Mouse (Mus musculus): ENCODE measurements around the gene Mpdu1. TPM values are rescaled to one million over a fixed set of nuclear protein-coding genes. Genes with fewer than 3 reads are reported as not detected.

Gene Mpdu1
- polyA plus RNA-seq, 1 experiment from 2014 or later: 90.4 TPM

- Histone ChIP-seq H3K27me3 (replicated peaks; ENCODE audit: control insufficient read depth, insufficient read depth, low read length) (no peaks in the 10 kb centered on the region), H3K36me3 (ENCODE audit: control insufficient read depth, insufficient read depth) (peaks cover 6% of the 10 kb centered on the region)
- WGBS: 80% methylated on average over 15 of the region's 15 CpGs
Observed at GRCm38 (mm10) chr11:69657462-69657881, 5.0 kb downstream of the Mpdu1 start.

GRCm38 (mm10) chr11:69656617-69657461 is 5.6 kb downstream of the Mpdu1 start:
- Histone ChIP-seq H3K27ac (ENCODE audit: low read length) (no peak overlapping the region), H3K9me3 (ENCODE audit: control insufficient read depth, low read length) (no peaks in the 10 kb centered on the region), H3K9ac (replicated peaks; ENCODE audit: low read depth, low read length) (no peak overlapping the region), H3K4me2 (ENCODE audit: low read length) (no peak overlapping the region), H3K4me3 (replicated peaks; ENCODE audit: low read length) (no peak overlapping the region), H3K36me3 (ENCODE audit: control insufficient read depth, insufficient read depth) (peaks cover 13% of the 10 kb centered on the region), H3K4me1 (replicated peaks; ENCODE audit: control insufficient read depth, insufficient read depth, low read length) (peaks cover 19% of the 10 kb centered on the region), H3K27me3 (replicated peaks; ENCODE audit: control insufficient read depth, insufficient read depth, low read length) (no peaks in the 10 kb centered on the region)
- WGBS: 79% methylated on average over 10 of the region's 10 CpGs
- 0 out of 2 replicates have a peak, but pooled peaks have one; percentile 24 for ATAC-seq

More at GRCm38 (mm10) chr11:69657462-69657881, 5.0 kb downstream of the Mpdu1 start:
- Histone ChIP-seq H3K4me2 (ENCODE audit: low read length) (no peak overlapping the region), H3K4me1 (replicated peaks; ENCODE audit: control insufficient read depth, insufficient read depth, low read length) (peaks cover 20% of the 10 kb centered on the region), H3K9ac (replicated peaks; ENCODE audit: low read depth, low read length) (no peak overlapping the region), H3K4me3 (replicated peaks; ENCODE audit: low read length) (no peak overlapping the region), H3K27ac (ENCODE audit: low read length) (no peak overlapping the region), H3K9me3 (ENCODE audit: control insufficient read depth, low read length) (no peaks in the 10 kb centered on the region)
- ATAC-seq: no peak

GRCm38 (mm10) chr11:69656065-69656455 is 6.4 kb downstream of the Mpdu1 start:
- H3K9ac ChIP-seq (replicated peaks; ENCODE audit: low read depth, low read length): no peak overlapping the region

GRCm38 (mm10) chr11:69655264-69656064 is 7.0 kb downstream of the Mpdu1 start, which contains the start of gene Sox15:
TSS of gene Sox15 (plus strand) at chr11:69655314.
- Histone ChIP-seq H3K27me3 (replicated peaks; ENCODE audit: control insufficient read depth, insufficient read depth, low read length) (no peaks in the 10 kb centered on the region), H3K27ac (ENCODE audit: low read length) (no peak within 1 kb of the TSS), H3K4me3 (replicated peaks; ENCODE audit: low read length) (no peak within 1 kb of the TSS), H3K9ac (replicated peaks; ENCODE audit: low read depth, low read length) (no peak within 1 kb of the TSS), H3K4me1 (replicated peaks; ENCODE audit: control insufficient read depth, insufficient read depth, low read length) (peaks cover 8% of the 10 kb centered on the region; the same call in 1 of the 2 replicates), H3K4me2 (ENCODE audit: low read length) (no peak within 1 kb of the TSS), H3K9me3 (ENCODE audit: control insufficient read depth, low read length) (no peaks in the 10 kb centered on the region), H3K36me3 (ENCODE audit: control insufficient read depth, insufficient read depth) (peaks cover 22% of the 10 kb centered on the region)
- 21% methylated on average over 34 of the region's 34 CpGs for WGBS
- ATAC-seq: peak; percentile 80

More at GRCm38 (mm10) chr11:69656065-69656455, 6.4 kb downstream of the Mpdu1 start:
- no peak for ATAC-seq
- Histone ChIP-seq H3K9me3 (ENCODE audit: control insufficient read depth, low read length) (no peaks in the 10 kb centered on the region), H3K27ac (ENCODE audit: low read length) (no peak overlapping the region), H3K4me3 (replicated peaks; ENCODE audit: low read length) (no peak overlapping the region), H3K27me3 (replicated peaks; ENCODE audit: control insufficient read depth, insufficient read depth, low read length) (no peaks in the 10 kb centered on the region), H3K4me2 (ENCODE audit: low read length) (no peak overlapping the region), H3K36me3 (ENCODE audit: control insufficient read depth, insufficient read depth) (peaks cover 17% of the 10 kb centered on the region), H3K4me1 (replicated peaks; ENCODE audit: control insufficient read depth, insufficient read depth, low read length) (peaks cover 11% of the 10 kb centered on the region; the same call in 1 of the 2 replicates)
- 90% methylated on average over 5 of the region's 5 CpGs for WGBS

GRCm38 (mm10) chr11:69654760-69655159 is 7.7 kb downstream of the Mpdu1 start:
- Histone ChIP-seq H3K36me3 (ENCODE audit: control insufficient read depth, insufficient read depth) (peaks cover 29% of the 10 kb centered on the region), H3K9me3 (ENCODE audit: control insufficient read depth, low read length) (no peaks in the 10 kb centered on the region), H3K9ac (replicated peaks; ENCODE audit: low read depth, low read length) (no peak overlapping the region), H3K27ac (ENCODE audit: low read length) (no peak overlapping the region), H3K4me2 (ENCODE audit: low read length) (no peak overlapping the region), H3K27me3 (replicated peaks; ENCODE audit: control insufficient read depth, insufficient read depth, low read length) (no peaks in the 10 kb centered on the region), H3K4me3 (replicated peaks; ENCODE audit: low read length) (no peak overlapping the region), H3K4me1 (replicated peaks; ENCODE audit: control insufficient read depth, insufficient read depth, low read length) (0 out of 2 replicates have a peak, but pooled peaks cover 8% of the 10 kb centered on the region)
- 47% methylated on average over 9 of the region's 9 CpGs for WGBS
- no peak for ATAC-seq

DNA sequence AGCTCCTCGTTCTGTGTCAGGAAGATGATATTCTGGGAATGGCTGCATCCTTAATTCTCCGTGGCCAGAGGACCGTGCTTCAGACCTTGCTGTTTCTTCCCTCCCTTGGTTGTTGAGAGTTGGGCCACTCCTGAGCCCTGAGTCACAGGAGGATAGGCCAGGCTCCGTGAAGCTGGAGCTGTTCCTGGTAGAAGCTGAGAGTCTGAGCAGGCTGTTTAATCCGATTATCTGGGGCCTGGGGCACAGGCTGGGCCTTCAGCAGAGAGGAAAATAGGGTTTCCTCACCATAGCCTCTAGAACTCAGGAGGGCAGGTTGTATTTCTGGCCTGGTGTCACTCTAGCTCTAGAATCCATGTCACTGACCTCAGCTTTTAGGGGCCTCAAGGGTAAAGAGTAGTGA is 9.0 kb downstream of the Mpdu1 start:
- no peaks in the 10 kb centered on the region for H3K9me3 ChIP-seq (ENCODE audit: control insufficient read depth, low read length)
- H3K4me3 ChIP-seq (replicated peaks; ENCODE audit: low read length): no peak overlapping the region
- H3K4me2 ChIP-seq (ENCODE audit: low read length): no peak overlapping the region
- no peak overlapping the region for H3K27ac ChIP-seq (ENCODE audit: low read length)
- ATAC-seq: no peak
- H3K27me3 ChIP-seq (replicated peaks; ENCODE audit: control insufficient read depth, insufficient read depth, low read length): no peaks in the 10 kb centered on the region
- no peak overlapping the region for H3K9ac ChIP-seq (replicated peaks; ENCODE audit: low read depth, low read length)
- peaks cover 37% of the 10 kb centered on the region for H3K36me3 ChIP-seq (ENCODE audit: control insufficient read depth, insufficient read depth)
- H3K4me1 ChIP-seq (replicated peaks; ENCODE audit: control insufficient read depth, insufficient read depth, low read length): 0 out of 2 replicates have a peak, but pooled peaks cover 8% of the 10 kb centered on the region
- 58% methylated on average over 5 of the region's 5 CpGs for WGBS

GRCm38 (mm10) chr11:69645860-69646259 is 16.6 kb downstream of the Mpdu1 start:
- no peak overlapping the region for H3K27ac ChIP-seq (ENCODE audit: low read length)
- H3K9me3 ChIP-seq (ENCODE audit: control insufficient read depth, low read length): no peaks in the 10 kb centered on the region
- no peaks in the 10 kb centered on the region for H3K4me1 ChIP-seq (replicated peaks; ENCODE audit: control insufficient read depth, insufficient read depth, low read length)
- no peak overlapping the region for H3K4me2 ChIP-seq (ENCODE audit: low read length)
- no peak overlapping the region for H3K4me3 ChIP-seq (replicated peaks; ENCODE audit: low read length)
- no peak for ATAC-seq
- H3K27me3 ChIP-seq (replicated peaks; ENCODE audit: control insufficient read depth, insufficient read depth, low read length): no peaks in the 10 kb centered on the region
- peaks cover 52% of the 10 kb centered on the region for H3K36me3 ChIP-seq (ENCODE audit: control insufficient read depth, insufficient read depth)
- WGBS: 92% methylated on average over 5 of the region's 5 CpGs
- H3K9ac ChIP-seq (replicated peaks; ENCODE audit: low read depth, low read length): no peak overlapping the region

DNA sequence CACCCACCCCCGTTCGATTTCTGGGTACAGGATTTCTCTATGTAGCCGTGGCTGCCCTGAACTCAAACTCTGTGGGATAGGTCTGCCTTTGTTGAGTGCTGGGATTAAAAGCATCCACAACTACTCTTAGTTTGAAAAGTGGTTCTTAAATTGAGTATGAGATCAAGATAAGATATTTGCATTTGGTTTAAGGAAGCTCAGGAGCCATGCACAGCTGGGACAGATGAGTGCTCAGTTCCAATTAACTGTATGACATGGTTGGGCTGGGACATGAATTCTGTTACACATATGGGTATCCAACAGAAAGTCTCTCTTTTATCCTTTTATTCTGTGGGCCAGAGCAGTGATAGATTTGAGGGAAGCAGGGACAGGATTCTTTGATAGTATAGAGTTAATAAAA is 27.0 kb downstream of the Mpdu1 start:
- no peaks in the 10 kb centered on the region for H3K27me3 ChIP-seq (replicated peaks; ENCODE audit: control insufficient read depth, insufficient read depth, low read length)
- no peak overlapping the region for H3K4me3 ChIP-seq (replicated peaks; ENCODE audit: low read length)
- no peak overlapping the region for H3K4me2 ChIP-seq (ENCODE audit: low read length)
- WGBS: 84% methylated on average over 3 of the region's 3 CpGs
- H3K27ac ChIP-seq (ENCODE audit: low read length): no peak overlapping the region
- H3K36me3 ChIP-seq (ENCODE audit: control insufficient read depth, insufficient read depth): peaks cover 8% of the 10 kb centered on the region; the same call in 1 of the 2 replicates
- H3K4me1 ChIP-seq (replicated peaks; ENCODE audit: control insufficient read depth, insufficient read depth, low read length): peaks cover 27% of the 10 kb centered on the region
- no peak overlapping the region for H3K9ac ChIP-seq (replicated peaks; ENCODE audit: low read depth, low read length)
- no peaks in the 10 kb centered on the region for H3K9me3 ChIP-seq (ENCODE audit: control insufficient read depth, low read length)
- no peak for ATAC-seq
